Mouse (Mus musculus) left cerebral cortex, adult 18-20 months (tissue): ENCODE data around the gene Nanog. TPM values are rescaled to one million over a fixed set of nuclear protein-coding genes. Genes with fewer than 3 reads are reported as not detected.
"Not testable (repeated sequence)": the region's sequence is repeated elsewhere in the genome, so short reads cannot be mapped to it uniquely, and the experiment has no call there.

Source experiments
- DNase-seq, 2 experiments: peaks; one replicate each; pipeline ENCODE4 v3.0.0; 2021 to 2022; ENCODE audit warnings: low spot score in 2 of 2, mixed read lengths in 1 of 2
- total RNA-seq, 2 experiments: library from RNA; stranded (reverse); gene quantifications; 2 replicates each; pipeline ENCODE4 v1.2.3; 2021

Gene Nanog
- total RNA-seq, 2 experiments from 2014 or later = not detected

- DNase-seq = peak in 1 of 2 experiments; percentile 13
Observed at GRCm38 (mm10) chr6:122702480-122703124, 4.7 kb upstream of the Nanog start.

GRCm38 (mm10) chr6:122703251-122703650 is 4.0 kb upstream of the Nanog start:
- no peak for DNase-seq

GRCm38 (mm10) chr6:122703706-122704105 is 3.6 kb upstream of the Nanog start:
- no peak for DNase-seq

- no peak for DNase-seq
Observed at GRCm38 (mm10) chr6:122706337-122706840, 900 bp upstream of the Nanog start.

- DNase-seq = no peak
Observed at GRCm38 (mm10) chr6:122708826-122709225, 1.5 kb downstream of the Nanog start.

DNA sequence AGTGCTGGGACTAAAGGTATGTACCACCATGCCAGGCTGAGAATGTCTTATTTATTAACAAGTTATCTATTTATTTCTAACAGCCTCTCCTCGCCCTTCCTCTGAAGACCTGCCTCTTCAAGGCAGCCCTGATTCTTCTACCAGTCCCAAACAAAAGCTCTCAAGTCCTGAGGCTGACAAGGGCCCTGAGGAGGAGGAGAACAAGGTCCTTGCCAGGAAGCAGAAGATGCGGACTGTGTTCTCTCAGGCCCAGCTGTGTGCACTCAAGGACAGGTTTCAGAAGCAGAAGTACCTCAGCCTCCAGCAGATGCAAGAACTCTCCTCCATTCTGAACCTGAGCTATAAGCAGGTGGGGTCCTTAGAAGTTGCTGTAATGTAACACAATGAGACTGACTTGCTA is 4.2 kb downstream of the Nanog start:
- DNase-seq = no peak

DNA sequence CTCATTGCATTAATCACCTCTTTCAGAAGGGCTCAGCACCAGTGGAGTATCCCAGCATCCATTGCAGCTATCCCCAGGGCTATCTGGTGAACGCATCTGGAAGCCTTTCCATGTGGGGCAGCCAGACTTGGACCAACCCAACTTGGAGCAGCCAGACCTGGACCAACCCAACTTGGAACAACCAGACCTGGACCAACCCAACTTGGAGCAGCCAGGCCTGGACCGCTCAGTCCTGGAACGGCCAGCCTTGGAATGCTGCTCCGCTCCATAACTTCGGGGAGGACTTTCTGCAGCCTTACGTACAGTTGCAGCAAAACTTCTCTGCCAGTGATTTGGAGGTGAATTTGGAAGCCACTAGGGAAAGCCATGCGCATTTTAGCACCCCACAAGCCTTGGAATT is 5.8 kb downstream of the Nanog start:
- DNase-seq = not testable (repeated sequence)

DNA sequence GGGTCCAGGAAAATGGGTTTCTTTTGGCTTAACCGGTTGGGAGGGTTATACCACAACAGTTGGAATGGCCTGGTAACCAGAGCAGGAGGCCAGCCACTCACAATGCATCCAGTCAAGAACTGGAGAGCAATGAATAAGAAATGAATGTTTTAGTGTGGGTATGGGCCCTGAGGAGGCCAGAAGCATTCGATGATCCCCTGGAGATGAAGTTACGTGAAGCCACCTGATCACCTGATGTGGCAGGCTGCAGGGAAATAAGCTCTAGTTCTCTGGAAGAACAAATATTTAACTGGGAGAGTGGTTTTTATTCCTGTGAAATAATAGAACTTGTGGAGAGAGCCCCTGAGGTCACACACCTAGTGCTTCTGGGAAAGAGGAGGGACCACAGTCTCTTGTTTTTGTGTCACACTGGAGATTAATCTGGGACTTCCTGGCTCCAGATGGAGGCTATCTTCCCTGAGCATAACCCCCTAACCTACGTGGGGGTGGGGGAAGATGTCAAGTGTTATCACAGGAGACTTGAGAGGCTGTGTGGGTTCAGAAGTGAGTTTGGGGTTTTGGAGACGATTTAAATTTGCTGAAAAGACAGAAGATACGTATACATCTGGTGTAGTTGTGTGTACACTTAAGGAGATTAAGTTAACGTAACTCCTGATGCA is 7.5 kb downstream of the Nanog start:
- DNase-seq = no peak

- no peak for DNase-seq
Observed at GRCm38 (mm10) chr6:122715886-122716285, 8.6 kb downstream of the Nanog start.

- DNase-seq = not testable (repeated sequence)
Observed at GRCm38 (mm10) chr6:122718224-122718623, 10.9 kb downstream of the Nanog start.

DNA sequence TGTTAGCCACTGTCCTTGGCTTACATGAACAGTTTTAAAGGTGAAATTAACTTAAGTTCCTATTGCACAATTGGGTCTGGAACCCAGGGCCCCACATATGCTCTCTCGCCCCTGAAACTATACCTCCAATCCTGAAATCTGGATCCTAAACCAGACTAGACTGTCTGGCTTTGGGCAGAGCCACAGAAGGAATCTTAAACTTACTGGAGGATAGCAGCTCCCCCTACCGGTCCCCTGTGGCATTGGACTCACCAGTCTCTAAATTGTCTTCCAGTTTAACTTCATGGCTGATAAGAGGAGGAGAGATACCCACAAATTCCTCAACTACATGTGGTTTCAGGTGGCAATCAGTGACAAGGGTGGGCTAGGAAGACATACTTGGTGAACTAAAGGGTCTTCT is 12.7 kb downstream of the Nanog start:
- DNase-seq = peak; percentile 83 to 85

GRCm38 (mm10) chr6:122739952-122740351 is 32.7 kb downstream of the Nanog start:
- peak; percentile 79 to 80 for DNase-seq

DNA sequence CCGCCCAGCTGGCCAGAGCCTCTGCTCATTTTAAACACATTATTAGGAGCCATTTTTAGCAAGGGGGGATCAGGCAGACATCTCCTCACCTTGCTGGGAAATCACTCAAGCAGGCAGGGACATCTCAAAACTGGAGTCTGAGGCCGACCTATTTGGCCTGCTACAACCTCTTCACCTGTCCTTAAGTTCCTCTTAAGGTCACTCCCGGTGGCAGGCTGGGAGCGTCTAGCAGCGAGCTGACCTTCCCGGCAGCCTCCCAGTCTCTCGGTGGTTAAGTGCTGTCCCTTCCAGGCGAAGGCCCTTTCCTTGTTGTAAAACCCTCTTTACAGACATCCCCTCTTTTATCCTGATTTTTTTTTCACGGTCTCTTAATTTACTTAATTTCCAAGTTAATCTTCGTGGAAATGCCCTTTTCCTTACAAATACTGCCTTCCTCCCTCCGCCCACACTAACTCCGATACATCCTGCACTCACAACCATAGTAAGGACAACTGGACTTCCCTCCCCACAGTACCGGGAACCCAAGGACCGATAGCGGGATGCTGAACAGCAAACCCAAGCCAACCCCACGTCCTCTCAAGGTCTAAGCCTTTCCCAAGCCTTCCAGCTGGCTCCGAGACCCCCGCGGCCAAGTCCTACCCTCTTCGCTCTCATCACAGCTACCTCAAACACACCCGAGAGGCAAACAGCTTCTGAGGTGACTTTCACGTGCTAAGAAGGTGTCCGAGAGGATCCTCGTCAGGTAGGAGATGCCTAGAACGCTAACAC is 34.4 kb downstream of the Nanog start:
- peak in 1 of 2 experiments; percentile 23 for DNase-seq

GRCm38 (mm10) chr6:122742228-122742899 is 35.1 kb downstream of the Nanog start:
- peak; percentile 51 to 60 for DNase-seq

DNA sequence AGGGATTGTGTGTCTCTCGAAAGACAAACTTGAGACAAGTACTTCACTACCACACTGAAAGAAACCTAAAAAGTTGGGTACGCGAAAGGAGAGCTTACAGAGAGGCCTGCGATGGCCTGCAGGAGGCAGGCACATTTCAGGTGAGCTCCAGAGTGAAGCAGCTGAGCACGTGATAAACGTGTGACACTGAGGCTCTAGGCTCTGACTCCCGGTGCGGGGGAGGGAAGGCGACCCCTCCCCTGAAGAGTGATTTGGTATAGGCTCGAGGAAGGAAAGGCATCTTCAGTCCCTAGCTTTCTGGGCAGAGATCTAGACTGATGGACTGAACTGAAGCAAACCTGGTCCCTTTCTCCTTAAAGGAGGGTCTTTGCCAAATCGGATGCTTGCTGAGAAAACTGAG is 36.1 kb downstream of the Nanog start:
- DNase-seq = no peak

DNA sequence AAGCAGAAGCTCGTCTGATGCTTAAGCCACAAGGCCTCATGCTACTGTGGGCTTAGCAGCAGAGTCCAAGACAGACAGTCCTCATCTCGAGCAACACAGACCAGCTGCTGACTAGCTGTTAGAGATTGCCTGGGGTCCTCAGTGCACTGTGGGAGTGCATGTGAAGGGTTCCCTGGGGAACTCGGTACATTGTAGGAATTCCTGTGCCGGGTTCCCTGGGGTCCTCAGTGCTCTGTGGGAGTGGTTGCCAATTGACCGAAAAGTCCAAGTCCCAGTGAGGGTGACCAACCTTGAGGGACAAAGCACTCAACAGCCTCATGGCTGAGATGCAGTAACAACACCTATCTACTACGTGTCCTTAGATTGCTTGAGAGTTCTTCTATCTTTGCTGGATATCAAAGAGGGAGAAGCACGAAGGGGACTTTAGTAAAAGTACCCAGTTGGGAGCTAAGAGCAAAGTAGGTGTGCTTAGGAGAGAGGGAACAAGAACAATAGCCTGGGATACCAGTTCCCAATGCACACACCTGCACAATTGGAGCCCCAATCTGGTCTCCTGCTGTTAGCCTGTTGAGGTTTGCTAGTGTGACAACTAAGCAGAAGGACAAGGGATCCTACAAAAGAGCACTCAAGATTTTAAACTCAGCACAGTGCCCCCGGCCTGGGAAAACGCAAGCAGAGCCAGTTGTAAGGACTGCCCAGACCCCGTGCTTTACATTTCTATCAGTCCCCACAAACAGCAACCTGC is 37.4 kb downstream of the Nanog start:
- no peak for DNase-seq

DNA sequence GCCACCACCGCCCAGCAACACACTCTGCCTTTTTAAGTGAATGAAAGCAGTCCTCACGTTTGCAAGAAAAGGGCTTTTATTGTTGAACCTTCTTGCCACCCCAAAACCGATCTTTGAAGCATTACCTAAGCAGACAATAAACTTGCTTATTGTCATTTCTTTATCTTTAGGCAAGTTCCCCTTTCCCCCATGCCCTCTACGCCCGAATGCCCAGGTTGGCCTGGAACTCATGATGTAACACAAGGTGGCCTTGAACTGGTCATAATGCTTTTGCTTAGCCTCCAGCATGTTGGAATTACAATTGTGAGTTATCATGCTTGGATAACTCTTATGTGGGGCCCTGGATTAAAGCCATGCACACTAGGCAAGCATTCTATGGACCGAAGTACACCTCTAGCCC is 43.3 kb downstream of the Nanog start:
- DNase-seq = no peak

DNA sequence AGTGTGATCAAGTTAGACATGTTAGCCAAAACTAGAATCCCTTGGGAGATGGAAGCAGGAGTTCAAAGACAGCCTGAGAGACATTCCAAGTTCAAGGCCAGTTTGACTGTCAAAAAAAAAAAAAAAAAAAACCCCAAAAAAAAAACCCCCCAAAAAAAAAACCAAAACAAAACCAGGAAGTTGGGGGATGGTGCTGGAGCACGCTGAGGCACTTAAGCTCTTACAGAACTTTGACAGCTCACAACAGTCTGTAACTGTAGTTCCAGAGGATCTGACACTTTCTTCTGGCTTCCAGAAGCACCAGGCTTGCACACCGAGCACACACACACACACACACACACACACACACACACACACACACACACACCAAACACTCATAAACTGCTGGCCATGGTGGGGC is 48.6 kb downstream of the Nanog start:
- DNase-seq = no peak

DNA sequence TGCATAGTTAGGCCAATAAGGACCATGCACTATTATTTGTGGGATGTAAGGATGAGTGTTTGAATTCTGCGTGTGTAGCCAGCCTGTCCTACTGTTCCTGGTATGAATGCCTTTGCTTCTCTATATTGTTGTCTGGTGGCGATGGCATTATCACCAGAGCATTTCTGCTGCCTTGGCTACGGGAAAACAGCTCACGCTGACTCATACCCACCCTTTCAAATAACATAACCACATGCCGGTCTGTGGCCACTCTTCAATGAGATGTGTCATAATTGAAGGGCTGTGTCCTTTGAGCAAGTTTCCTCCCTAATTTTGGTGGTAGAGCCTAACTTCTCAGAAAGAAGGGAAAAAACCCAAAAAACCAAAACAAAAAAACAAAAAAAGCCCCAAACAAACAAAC is 51.4 kb downstream of the Nanog start:
- DNase-seq = no peak

DNA sequence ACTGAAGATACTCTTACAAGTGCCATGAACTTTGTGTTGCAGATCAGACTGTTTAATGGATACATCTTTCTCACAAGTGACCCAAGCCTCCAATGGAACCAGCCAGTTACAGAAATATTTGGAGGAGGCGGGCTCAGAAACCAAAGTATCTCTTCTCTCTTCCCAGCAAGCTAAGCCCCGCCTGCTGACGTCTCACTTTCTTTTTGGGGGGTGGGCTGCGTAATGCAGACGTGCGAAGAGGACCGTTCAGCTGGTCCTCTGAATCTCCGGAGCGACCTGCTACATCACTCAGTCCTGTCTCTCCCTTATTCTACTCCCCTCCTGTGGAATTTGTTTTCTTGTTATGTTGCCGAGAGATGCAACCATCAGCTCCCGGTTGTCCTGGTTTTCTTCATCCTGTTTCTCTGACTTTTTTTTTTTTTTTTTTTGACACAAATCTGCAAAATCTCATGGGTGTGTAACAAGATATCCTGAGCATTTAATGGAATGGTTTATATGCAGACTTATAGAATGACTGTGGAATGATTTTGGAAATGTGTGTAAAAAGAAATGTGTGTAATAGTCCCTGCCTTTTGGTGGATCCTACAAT is 53.8 kb downstream of the Nanog start:
- peak; percentile 87 to 89 for DNase-seq
